Mouse (Mus musculus) cerebellum, adult 2 months (tissue): ENCODE data around the gene Plcd1.

Experiments used
- CTCF ChIP-seq: fragments of 200-500 bp; IDR thresholded peaks from 2 replicates; pipeline ENCODE4 v1.5.1; 2011; ENCODE audit warnings: low read depth, mild to moderate bottlenecking, control low read depth, low read length, moderate library complexity, borderline replicate concordance; ENCODE audit not compliant: insufficient read depth
- POLR2A ChIP-seq: fragments of 200-500 bp; IDR thresholded peaks from 2 replicates; pipeline ENCODE4 v1.6.1; 2011; ENCODE audit warnings: low read length, control low read depth, borderline replicate concordance; ENCODE audit not compliant: insufficient read depth

GRCm38 (mm10) chr9:119120168-119120560, 26.9 kb upstream of the Plcd1 start:
- no peak for TF ChIP-seq CTCF
- no peak for TF ChIP-seq POLR2A
